Mouse (Mus musculus): Measurements from ENCODE around the gene Ucn.

The Ucn gene

DNA sequence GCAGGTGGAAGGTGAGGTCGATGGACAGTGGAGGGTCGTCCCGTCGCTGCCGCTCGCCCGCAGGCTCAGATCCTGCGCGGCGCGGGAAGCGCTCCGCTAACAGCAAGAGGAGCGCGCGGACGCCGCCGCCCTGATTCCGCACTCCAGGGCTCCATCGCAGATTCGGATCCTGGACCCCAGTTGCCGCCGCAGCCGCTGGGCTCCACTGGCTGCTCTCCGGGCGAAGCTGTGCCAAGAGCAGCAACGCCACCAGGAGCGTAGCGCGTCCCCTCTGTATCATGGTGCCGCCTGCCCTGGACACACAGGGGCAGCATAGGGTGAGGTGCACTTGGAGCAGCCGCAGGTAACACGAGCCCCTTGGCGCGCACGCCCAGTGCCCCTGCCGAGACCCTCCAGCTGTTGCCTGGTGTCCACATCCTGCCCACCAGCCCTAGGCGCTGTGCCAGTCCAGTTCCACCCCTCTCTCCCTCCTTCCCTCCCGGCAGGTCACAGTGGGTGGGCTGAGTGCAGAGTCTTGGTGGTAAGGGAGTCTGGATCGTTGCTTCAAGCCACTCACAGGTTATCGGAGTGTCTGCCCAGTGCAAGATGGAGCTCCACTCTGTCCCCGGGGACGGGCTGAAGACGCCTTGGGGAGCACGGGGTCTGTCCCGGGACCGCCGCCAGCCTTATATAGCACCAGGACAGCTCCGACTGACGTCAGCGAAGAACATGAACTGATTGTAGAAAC is at the start of gene Ucn:
TSS of gene Ucn (minus strand) at position 589 of the 727 bp plus-strand sequence.
- DNase-seq, result no peak

DNA sequence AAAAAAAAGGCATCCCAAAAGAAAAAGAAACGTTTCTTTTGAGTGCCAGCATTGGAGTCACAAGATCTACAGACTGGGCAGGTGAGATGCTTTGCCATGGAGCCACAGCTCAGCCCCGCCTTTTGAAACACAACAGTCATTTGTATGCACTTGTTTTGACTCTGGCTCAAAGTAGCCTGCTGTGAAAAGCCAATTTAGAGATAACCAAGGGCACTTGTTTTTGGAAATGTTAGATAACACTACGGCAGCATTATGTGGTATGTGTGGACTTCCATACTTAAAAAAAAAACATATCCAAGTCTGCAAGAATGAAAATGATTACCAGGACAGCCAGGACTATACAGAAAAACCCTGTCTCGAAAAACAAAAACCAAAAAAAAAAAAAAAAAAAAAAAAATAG is 45.0 kb upstream of the Ucn start:
- DNase-seq, result no peak

DNA sequence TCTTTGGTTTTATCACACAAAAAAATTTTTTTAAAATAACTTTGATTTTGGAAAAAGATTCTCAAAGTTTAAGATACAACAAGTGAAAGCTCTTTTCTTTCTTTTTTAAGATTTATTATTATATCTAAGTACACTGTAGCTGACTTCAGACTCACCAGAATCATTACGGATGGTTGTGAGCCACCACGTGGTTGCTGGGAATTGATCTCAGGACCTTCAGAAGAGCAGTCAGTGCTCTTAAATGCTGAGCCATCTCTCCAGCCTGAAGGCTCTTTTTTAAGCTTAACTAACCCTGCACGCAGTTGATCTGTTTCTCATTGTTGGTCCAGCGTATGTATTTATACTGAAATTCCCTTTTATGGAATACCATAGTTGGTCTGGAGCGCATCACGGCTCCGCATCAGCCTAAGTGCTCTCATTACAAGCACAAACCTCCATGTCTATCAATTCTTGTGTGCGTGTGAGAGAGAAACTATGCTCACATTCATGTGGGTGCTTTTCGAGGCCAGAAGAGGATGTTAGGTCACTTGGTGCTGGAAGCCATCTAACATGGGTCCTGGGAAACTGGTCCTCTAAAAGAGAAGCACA is 42.6 kb upstream of the Ucn start:
- DNase-seq, result no peak

DNA sequence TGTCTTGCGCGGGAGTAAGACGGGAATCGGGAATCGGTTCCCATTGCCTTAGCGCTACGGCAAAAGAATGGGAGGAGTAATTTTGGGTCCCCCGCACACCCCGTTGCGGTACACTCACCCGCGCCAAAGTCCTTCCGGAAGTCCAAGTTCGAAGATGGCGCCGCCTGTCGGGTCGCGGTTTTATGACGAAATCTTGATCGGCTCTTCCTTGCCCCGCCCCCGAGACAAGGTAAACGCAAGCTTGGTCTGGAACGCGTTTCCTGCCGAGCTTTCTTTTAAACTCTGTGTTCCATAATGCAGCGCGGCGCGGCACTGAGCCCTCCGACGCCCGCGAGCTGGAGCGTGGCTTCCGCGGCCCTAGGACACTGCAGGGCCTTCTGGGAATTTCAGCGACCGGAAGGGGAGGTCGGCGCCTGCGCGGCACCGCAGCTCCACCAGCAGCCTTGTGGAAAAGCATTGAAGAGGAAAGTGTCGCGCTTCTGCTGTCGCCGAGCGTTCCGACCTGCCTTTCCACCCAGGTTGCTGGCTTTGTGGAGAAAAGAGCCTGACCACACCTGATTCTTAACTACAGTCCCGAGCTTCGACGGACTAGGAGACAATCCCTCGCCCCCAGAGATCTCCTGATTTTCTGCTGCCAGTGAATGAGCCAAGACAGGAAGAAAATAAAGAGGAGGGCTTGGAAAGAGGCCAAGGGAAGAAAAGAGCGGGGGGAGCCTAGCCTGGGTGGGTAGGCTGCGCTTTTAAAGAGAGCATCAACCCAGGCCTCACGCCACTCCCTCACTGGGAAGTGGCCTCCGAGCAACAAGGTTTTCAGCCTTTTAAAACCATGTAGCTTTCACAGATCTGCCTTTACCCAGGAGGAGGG is 41.4 kb upstream of the Ucn start, which contains the start of the genes Gm29609 and Gtf3c2:
TSS of gene Gm29609 (minus strand) at position 146 of the 865 bp plus-strand sequence.
TSS of gene Gtf3c2 (minus strand) at position 379 of the 865 bp plus-strand sequence.
- DNase-seq, result peak; percentile 98

DNA sequence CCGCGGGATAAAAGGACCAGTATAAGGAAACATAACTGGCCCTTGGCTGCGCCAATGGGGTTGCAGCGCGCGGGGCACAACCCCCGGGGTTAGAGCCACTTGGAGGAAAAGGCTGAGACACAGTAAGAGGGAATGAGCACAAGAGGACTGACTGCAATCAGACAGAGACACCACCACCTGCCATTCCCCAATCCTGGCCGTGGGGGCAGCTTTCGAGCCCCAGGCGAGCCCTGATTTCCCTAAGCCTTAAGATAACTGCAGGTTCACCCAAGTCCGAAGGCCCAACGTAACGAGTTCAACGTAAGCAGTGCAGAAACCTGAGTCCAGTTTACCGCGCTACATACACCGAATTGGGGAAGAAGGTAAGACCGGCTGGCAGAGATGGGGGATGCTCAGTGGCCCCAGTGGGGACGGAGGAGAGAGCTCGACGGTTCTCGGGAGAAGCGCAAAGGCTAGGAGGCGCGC is 40.7 kb upstream of the Ucn start:
- DNase-seq, result no peak

DNA sequence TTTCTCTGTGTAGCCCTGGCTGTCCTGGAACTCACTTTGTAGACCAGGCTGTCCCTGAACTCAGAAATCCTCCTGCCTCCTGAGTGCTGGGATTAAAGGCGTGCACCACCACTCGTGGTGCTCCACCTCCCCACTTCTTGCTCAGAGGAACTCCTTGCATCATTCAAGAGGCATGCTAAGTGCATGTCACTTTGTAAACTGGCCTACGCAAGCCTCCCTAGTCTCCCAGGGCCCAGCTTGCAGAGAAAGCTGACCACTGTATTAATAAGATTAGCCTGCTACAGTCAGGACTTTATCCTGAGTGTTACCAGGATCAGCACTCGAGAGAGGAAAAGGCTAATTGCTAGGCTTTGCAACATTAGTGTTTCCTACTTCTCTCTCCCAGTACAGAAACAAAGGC is 30.0 kb upstream of the Ucn start:
- no peak for DNase-seq

DNA sequence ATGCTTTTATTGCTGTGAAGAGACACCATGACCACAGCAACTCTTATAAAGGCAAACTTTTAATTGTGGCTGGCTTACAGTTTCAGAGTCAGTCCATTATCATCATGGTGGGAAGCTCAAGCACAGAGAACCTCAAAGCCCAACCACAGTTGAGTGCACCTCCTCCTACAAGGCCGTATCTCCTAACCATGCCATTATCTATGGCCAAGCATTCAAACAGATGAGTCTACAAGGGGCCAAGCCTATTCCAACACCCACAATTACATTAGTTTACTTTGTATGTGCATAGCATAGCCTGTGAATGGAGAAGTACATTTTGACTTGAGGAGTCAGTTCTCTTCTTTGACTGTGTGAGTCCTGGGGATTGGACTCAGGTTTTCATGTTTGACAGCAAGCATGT is 26.2 kb upstream of the Ucn start:
- no peak for DNase-seq

DNA sequence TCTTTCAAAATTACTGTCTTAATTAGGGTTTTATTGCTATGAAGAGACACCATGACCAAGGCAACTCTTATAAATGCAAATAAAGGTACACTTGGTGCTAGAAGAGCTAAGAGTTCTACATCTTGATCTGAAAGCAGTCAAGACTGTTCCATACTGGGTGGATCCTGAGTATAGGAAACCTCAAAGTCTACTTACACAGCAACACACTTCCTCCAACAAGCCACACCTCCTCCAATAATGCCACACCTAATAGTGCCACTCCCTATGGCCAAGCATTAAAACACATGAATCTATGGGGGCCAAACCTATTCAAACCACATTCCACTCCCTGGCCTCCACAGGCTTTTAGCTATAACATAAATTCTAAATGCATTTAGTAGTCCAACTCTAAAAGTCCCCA is 23.8 kb upstream of the Ucn start:
- no peak for DNase-seq

DNA sequence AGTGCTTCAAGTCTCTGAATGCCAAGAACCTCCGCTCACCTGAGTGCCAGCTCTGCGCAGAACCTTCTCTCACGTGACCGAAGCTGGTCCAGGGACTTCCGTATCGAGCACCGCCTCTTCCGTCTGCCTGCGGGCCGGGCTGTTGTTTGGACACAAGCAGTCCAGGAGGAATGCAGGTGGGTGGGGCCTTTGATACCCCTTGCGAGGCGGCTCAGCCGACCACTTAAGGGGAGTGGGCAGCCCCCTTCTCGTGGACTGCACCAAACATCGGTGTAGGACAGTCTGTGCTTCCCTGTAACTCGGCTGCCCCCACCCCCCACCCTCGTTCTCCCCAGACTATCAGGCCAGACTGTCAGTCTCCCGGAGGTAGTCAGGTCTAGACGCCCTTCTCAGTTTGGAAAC is 15.5 kb upstream of the Ucn start, which contains the start of gene Mpv17:
TSS of gene Mpv17 (minus strand) at position 100 of the 402 bp plus-strand sequence.
- peak; percentile 77 for DNase-seq

DNA sequence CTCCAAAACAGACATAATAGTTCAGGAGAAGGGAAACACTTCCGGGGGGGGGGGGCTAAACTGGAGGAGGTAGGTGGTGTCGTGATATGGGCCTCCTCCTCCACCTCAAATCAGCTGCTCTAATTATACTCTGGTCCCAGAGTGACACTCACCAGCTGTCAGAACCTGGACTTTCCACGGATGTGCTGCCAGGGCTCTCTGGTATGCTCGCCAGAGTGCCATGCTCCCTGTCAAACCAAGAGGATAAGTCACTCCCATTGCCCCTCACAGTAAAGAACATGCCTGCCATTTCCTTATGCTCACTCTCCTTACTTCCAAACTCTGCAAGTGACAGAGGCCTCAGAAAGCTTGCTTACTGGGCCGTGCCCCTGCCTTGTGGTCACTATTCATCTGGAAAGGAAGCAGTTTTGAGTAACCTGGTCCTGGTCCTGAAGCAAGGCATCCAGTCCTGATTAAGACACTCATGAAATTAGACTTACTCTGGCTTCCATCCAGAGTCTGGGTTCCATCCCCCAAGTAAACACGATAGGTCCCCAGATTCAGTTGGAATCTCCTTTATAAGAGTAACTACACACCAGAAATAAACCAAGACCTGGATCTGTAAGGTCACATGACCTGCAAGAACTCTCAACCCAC is 15.0 kb upstream of the Ucn start:
- no peak for DNase-seq

DNA sequence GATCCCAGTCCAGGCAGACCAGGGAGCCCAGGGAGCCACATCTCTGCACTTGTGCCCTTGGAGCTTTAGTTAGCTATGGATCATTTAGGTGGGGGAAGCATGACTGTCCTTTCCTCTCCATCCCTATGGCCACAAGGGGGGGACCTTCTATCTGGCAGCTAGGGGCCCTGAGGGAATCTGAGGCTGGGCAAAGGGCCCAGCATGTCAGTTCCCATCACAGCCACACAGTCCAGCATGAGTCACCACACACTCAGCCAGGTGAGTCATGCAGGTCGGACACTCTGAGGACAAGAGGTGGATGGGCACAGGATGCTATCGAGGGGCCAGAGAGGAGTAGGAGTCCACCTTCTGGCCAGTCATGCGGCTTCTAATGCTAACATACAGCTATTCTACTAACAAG is 13.1 kb upstream of the Ucn start:
- DNase-seq, result no peak

DNA sequence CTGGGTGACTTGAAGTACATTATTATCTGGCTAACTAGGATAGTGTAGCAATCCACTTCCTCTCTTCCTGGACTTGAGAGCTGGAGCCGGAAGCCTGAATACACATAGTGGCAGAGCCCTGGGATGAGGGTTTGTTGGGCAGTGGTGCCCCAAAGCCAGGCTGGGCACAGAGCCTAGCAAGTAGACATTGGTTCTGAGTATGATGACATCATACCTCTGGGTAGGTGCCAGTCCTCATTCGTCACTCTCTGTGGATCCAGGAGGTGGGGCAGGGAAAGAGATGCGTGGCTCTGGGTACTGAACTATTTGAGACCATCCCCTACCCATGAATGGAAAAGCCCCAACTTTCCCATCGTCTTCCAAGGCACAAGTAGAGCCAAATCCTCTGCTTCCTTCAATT is 11.2 kb upstream of the Ucn start:
- DNase-seq, result no peak

DNA sequence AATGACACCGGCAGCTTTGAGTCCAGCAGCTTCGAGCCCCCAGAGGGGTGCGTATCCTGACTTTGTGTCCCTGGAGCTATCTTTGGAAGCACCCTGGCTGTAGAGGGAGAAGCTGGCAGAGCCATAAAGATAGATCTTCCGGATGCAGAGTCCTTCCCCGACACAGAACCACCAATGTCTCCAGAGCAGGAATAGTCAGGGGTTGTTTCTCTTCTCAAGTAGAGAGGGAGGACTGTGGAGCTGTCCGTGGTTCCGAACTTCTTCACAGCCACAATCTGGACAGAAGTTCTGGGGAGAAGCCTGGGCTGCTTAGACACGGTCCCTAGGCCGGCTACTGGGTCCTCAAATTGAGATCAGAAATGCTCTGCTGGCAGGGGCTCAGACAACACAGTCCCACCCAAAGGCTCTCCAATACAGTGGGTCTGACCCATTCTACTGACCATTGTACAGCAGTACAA is 368 bp upstream of the Ucn start:
- DNase-seq, result no peak

DNA sequence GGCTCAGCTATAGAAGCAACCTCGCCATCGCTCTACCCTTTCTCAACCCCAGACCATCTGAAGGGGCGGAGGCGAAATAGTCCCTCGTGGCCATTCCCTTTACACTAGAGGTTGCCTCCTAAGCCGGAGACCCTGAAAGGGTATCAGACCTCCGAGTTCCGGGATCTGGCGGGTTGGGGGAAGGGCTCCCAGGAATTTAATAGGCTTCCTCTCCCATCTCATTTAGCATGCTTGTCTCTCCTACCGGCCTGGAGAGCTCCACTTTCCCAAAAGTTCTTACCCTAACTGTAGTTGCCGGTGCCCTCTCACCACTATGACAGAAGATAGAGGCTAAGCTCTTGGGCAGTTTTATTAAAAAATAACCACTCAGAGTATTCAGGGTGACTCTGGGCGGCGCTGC is 971 bp downstream of the Ucn start:
- no peak for DNase-seq

DNA sequence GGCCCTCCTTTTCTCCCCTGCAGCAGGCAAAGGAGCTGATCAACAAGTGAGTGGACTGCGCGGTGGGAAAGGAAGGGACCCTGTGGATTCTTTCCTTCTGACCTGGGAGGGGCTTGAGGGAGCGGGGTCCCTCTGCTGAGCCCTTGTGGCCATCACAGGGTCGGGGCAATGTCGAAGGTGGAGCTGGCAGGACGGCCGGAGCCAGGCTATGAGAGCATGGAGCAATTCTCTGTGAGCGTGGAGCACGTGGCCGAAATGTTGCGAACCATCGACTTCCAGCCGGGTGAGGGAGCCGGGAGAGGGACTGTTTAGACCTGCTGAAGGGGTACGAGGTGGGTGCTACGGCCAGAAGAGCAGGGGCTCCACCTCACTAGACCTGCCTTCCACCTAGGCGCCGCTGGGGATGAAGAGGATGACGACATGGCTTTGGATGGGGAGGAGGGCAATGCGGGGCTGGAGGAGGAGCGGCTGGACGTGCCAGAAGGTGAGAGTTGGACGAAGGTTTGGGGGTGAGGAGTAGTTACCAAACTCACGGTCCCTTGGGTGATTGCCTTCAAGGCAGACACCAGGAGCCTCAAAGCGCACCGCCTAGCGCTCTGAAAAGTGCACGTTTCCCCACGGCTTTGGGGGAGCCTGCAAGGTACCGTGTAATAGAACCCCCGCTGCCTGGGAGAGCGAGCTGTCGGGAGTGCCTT is 1.8 kb downstream of the Ucn start:
- DNase-seq, result no peak

DNA sequence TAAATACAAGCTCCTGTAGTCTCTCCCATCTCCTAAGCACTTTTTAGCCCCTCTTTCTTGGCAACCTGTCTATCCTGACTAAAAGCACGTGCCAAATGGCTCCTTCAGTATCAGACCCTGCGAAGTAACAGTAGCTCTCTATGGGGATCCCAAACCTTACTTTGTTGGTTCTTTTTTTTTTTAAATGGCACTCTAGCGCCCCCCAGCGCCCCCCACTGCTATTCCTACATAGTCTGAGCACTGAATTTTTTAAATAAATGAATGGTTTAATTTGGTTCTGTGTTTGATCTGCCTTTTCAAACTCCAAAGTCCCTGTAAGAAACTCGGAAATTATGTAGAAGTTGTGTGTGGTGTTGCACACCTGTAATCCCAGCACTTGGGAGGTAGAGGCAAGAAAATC is 12.6 kb downstream of the Ucn start:
- peak; percentile 25 for DNase-seq

DNA sequence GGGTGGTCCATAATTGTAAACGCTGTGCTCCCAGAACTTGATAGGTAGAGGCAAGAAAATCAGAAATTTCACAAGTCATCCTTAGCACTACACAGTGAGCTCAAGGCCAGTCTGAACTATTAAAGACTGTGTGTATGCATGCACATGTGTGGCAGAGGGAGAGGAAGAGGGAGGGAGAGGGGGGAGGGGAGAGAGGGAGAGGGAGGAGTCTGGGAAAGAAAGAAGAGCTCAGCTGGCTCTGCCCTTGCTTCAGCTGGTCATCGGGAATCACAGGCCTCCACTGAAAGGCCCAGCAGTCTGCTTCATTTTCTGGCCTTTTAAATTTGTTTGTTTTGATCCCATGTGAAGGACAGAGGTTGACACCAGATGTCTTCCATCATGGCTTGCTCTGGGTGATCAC is 15.1 kb downstream of the Ucn start:
- DNase-seq, result no peak

DNA sequence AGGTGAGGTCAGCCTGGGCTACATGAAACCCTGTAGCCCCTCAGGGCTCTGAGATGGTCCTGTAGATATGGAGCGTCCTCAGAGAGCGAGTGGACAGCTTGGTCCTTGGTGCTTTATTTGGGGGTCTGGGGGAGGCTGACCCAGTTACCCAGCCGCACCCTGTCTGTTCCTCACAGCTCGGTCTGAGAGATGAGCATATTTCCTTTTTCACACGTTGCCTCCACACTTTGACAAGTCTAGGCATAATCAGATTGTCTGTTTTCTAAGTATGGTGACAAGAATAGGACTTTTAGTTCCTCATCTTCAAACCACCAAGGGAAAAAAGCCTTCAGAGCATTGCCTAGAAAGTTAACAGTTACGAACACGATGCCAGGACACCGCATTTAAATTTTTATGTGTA is 17.5 kb downstream of the Ucn start:
- no peak for DNase-seq

DNA sequence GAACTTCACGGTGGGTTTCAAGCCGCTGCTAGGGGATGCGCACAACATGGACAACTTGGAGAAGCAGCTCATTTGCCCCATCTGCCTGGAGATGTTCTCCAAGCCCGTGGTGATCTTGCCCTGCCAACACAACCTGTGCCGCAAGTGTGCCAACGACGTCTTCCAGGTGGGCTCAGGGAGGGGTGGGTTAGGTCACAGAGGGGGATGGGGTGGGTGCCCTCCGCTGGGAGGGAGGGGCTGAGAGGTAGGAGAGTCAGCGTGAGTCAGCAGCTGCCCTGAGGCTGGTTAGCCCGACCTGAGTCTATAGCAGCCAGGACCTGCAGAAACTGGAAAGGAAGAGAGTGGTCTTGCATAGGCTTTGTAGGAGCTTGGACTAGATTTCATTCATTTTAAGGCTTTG is 21.7 kb downstream of the Ucn start:
- DNase-seq, result no peak

DNA sequence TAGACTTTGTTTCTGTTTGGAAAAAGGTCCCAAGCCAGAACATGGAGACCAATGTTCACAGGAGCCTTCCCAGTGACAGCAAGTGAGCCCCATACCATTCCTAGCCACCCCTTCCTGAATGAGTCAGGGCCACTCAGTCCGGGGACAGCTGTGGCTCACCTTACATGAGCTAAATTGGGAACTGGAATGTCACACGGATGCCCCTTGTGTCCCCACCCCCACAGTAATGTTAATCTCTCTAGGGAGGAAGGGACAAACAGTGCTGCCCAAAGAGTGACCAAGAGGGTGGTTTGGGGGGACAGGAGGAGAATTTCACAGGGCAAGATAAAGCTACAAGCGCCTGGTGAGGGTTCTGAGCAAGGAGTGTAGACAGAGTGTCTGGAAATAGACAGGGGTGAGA is 22.3 kb downstream of the Ucn start, which contains the start of gene Trim54:
TSS of gene Trim54 (plus strand) at position 359 of the 400 bp plus-strand sequence.
- no peak for DNase-seq

DNA sequence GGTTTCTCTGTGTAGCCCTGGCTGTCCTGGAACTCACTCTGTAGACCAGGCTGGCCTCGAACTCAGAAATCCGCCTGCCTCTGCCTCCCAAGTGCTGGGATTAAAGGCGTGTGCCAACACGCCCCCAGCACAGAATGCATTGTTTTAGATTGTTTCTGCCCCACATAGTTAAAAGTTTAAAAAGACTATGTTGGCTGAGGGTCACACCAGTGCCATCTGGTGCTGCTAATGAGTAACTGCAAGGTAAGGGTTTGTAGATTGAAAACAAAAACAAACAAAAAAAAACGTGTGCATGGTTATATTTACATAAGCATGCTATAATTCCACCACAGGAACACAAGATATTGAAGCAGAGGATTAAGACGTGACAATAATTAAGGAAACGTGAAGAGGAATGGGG is 27.8 kb downstream of the Ucn start:
- no peak for DNase-seq

DNA sequence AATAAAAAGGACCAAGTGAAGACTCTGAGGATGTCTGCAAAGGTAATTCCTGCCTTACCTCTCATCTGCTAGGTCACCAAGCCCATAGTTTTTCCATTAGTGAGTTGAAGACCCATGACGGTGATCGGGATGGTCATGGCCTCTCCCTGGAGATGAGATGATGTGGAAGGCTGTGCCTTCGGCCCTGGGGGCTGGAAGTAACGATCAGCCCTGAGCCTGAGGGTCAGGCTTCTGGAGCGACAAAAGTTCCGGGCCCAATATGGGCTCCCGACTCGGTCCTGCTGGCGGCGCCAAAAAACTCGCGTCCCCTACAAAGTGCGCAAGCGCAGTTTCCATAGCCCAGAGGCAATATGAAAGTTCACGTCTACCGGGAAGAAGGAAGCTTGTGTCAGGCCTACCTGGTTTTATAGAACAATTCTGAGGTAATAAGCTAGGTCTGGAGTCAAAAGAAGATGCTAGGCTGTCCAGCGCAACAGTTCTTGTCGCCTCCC is 30.6 kb downstream of the Ucn start, which contains the start of gene Slc30a3:
TSS of gene Slc30a3 (minus strand) at position 238 of the 491 bp plus-strand sequence.
- DNase-seq, result no peak
